In the genomic region with DNA sequence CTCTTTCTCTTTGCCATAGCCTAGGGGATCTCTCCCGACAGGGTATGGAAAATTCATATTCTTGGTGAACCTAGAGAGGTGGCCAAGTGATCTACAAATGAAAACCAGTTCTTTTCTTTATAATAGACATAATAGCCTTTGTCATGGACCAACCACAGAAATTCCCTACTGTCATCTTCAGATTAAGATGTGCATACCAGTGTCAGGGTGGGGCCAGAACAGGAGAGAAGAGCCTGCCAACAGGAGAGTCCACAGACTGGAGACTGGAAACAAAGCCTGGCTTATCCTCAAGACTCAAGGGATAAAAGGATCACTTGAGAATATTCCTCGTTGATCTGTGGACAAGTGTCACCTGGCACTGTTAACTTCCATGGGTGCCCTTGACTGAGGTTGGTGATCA, we compare ENCODE assay signal across 16 mouse cellular contexts. TPM values are rescaled to one million over a fixed set of nuclear protein-coding genes. Genes with fewer than 3 reads are reported as not detected.
"Had no signal": no experiment of that assay in that cellular context is flagged by ENCODE, and none has a peak within 500 bp of the region (broad histone marks: within the 10 kb centered on the region; RNA-seq: fewer than 3 reads in every experiment).

No protein-coding gene starts in this region.

- DNase-seq: liver, postnatal 0 days; lung, adult 2 months; lung, postnatal 14 days; lung, postnatal 36 days; midbrain, embryonic 14.5 days; retina, postnatal 1 day; right cerebral cortex, adult 18-20 months; right cerebral cortex, postnatal 25 days; right cerebral cortex, postnatal 4 days; spleen, adult 18-20 months; thymus, adult 18-20 months; thymus, postnatal 14 days; thymus, postnatal 36 days had no signal

- ATAC-seq: midbrain, embryonic 16.5 days had no signal

RNA-seq across cellular contexts. Expression of a gene that starts 10.5 kb away (rescaled TPM):
- total RNA-seq: megakaryocyte, adult 5-6 weeks; megakaryocyte-erythroid progenitor cell, adult 5-6 weeks had no signal

RNA-seq across cellular contexts. Expression of a gene that starts 36.7 kb away (rescaled TPM):
- total RNA-seq: megakaryocyte, adult 5-6 weeks; megakaryocyte-erythroid progenitor cell, adult 5-6 weeks had no signal
